22 mouse cellular contexts compared by ENCODE assay signal in genomic region chr3:127041288-127041687, GRCm38 (mm10).
DNase-seq lines count a peak whose midpoint lies in the region; ATAC-seq and TF ChIP-seq lines count a peak whose summit lies in the region.
"Had no signal": no experiment of that assay in that cellular context is flagged by ENCODE, and none has a peak within 500 bp of the region (broad histone marks: within the 10 kb centered on the region; RNA-seq: fewer than 3 reads in every experiment).

No protein-coding gene starts in this region.

- no peaks in the 10 kb centered on the region for H3K27me3 ChIP-seq in midbrain, embryonic 11.5 days (ENCODE audit: control insufficient read depth, insufficient read depth, low read length)
- H3K27me3 ChIP-seq in midbrain, embryonic 13.5 days: no peaks in the 10 kb centered on the region
- H3K27me3 ChIP-seq: embryonic facial prominence, embryonic 13.5 days; embryonic facial prominence, embryonic 15.5 days; forebrain, embryonic 12.5 days had no signal

- no peak overlapping the region for H3K9ac ChIP-seq in midbrain, embryonic 11.5 days (ENCODE audit: low read length)
- H3K9ac ChIP-seq in midbrain, embryonic 13.5 days (replicated peaks): no peak overlapping the region
- H3K9ac ChIP-seq: embryonic facial prominence, embryonic 13.5 days; embryonic facial prominence, embryonic 15.5 days; forebrain, embryonic 12.5 days had no signal

- no peak for DNase-seq in layer of hippocampus, adult 2 months (ENCODE audit: low spot score in 2 of 2)
- no peak for DNase-seq in layer of hippocampus, postnatal 10 days (ENCODE audit: low spot score in 2 of 2)
- DNase-seq in midbrain, embryonic 11.5 days (ENCODE audit: low spot score, missing footprints): peak; percentile 44
- DNase-seq in adrenal gland, postnatal 36 days: no peak
- DNase-seq: adrenal gland, adult 2 months; adrenal gland, postnatal 10 days; adrenal gland, postnatal 25 days; cerebellum, adult 11 months; cerebellum, adult 18-20 months; cerebellum, adult 8-10 months; cerebellum, adult 9-11 months; cerebellum, postnatal 14 days; cerebellum, postnatal 36 days; embryo, embryonic 11 days had no signal

- H3K4me2 ChIP-seq in midbrain, embryonic 11.5 days: no peak overlapping the region
- H3K4me2 ChIP-seq in midbrain, embryonic 13.5 days (replicated peaks): no peak overlapping the region
- H3K4me2 ChIP-seq: embryonic facial prominence, embryonic 13.5 days; embryonic facial prominence, embryonic 15.5 days; forebrain, embryonic 12.5 days had no signal

- no peak for ATAC-seq in midbrain, embryonic 11.5 days (ENCODE audit: low FRiP score)
- ATAC-seq in midbrain, embryonic 13.5 days: no peak
- ATAC-seq: forebrain, embryonic 14.5 days; forebrain, embryonic 16.5 days had no signal

- no peaks in the 10 kb centered on the region for H3K36me3 ChIP-seq in midbrain, embryonic 11.5 days (ENCODE audit: control insufficient read depth, insufficient read depth, low read length)
- H3K36me3 ChIP-seq in midbrain, embryonic 13.5 days: peaks cover 34% of the 10 kb centered on the region
- H3K36me3 ChIP-seq: embryonic facial prominence, embryonic 15.5 days had no signal

- WGBS in midbrain, embryonic 11.5 days: 94% methylated on average over 7 of the region's 7 CpGs
- WGBS in midbrain, embryonic 13.5 days: 91% methylated on average over 7 of the region's 7 CpGs

- no peak overlapping the region for H3K4me3 ChIP-seq in layer of hippocampus, adult 2 months
- H3K4me3 ChIP-seq in midbrain, embryonic 11.5 days (ENCODE audit: low read depth, low read length): no peak overlapping the region
- H3K4me3 ChIP-seq in midbrain, embryonic 13.5 days (replicated peaks): no peak overlapping the region
- H3K4me3 ChIP-seq: embryonic facial prominence, embryonic 13.5 days; embryonic facial prominence, embryonic 15.5 days; erythroblast, embryonic 14.5 days; forebrain, embryonic 10.5 days; forebrain, embryonic 12.5 days had no signal

- H3K4me1 ChIP-seq in midbrain, embryonic 11.5 days (ENCODE audit: control insufficient read depth, insufficient read depth, low read length): no peaks in the 10 kb centered on the region
- H3K4me1 ChIP-seq in midbrain, embryonic 13.5 days (replicated peaks): no peaks in the 10 kb centered on the region
- H3K4me1 ChIP-seq: embryonic facial prominence, embryonic 13.5 days; embryonic facial prominence, embryonic 15.5 days; forebrain, embryonic 10.5 days; forebrain, embryonic 12.5 days had no signal

- no peak for TF ChIP-seq CTCF in layer of hippocampus, adult 2 months (conservative IDR thresholded peaks at IDR 0.05)

- peak overlapping the region; percentile 36; the same call in 1 of the 2 replicates for H3K27ac ChIP-seq in layer of hippocampus, adult 2 months
- H3K27ac ChIP-seq in midbrain, embryonic 11.5 days (ENCODE audit: low read depth, low read length): no peak overlapping the region
- H3K27ac ChIP-seq in midbrain, embryonic 13.5 days: no peak overlapping the region
- H3K27ac ChIP-seq: embryonic facial prominence, embryonic 13.5 days; embryonic facial prominence, embryonic 15.5 days; forebrain, embryonic 10.5 days; forebrain, embryonic 12.5 days had no signal

- no peaks in the 10 kb centered on the region for H3K9me3 ChIP-seq in midbrain, embryonic 11.5 days (ENCODE audit: control insufficient read depth, low read length)
- no peaks in the 10 kb centered on the region for H3K9me3 ChIP-seq in midbrain, embryonic 13.5 days
- H3K9me3 ChIP-seq: embryonic facial prominence, embryonic 13.5 days; embryonic facial prominence, embryonic 15.5 days; forebrain, embryonic 10.5 days; forebrain, embryonic 12.5 days had no signal
